Mouse (Mus musculus) forebrain, embryonic 11.5 days (tissue): ENCODE data around the gene Tmem204. TPM values are rescaled to one million over a fixed set of nuclear protein-coding genes. Genes with fewer than 3 reads are reported as not detected.

ENCODE experiments used
- ATAC-seq: fragments of 200-750 bp; cut with Nextera tagmentation; replicated peaks from 2 replicates; pipeline ENCODE4 v1.8.0; 2017; ENCODE audit warnings: moderate TSS enrichment; ENCODE audit not compliant: low FRiP score
- DNase-seq: peaks from one replicate; pipeline ENCODE4 v3.0.0-alpha.2; 2017; ENCODE audit warnings: low spot score
- H3K27ac ChIP-seq: fragments of 300-500 bp; sonication (generic); 2 replicates; pipeline ENCODE4 v1.5.1; 2014; ENCODE audit warnings: low read depth, low read length
- H3K27me3 ChIP-seq: fragments of 300-500 bp; sonication (generic); 2 replicates; pipeline ENCODE4 v1.6.1; 2014; ENCODE audit warnings: mild to moderate bottlenecking, low read length, mixed read lengths; ENCODE audit not compliant: control insufficient read depth, insufficient read depth
- H3K36me3 ChIP-seq: fragments of 300-500 bp; sonication (generic); 2 replicates; pipeline ENCODE4 v1.6.1; 2014; ENCODE audit warnings: mild to moderate bottlenecking, low read length, moderate library complexity, mixed read lengths; ENCODE audit not compliant: control insufficient read depth, insufficient read depth
- H3K4me1 ChIP-seq: fragments of 300-500 bp; sonication (generic); replicated peaks from 2 replicates; pipeline ENCODE4 v1.6.1; 2014; ENCODE audit warnings: low read length, mixed read lengths; ENCODE audit not compliant: control insufficient read depth, insufficient read depth
- H3K4me2 ChIP-seq: fragments of 300-500 bp; sonication (generic); 2 replicates; pipeline ENCODE4 v1.6.1; 2014; ENCODE audit warnings: low read depth, mild to moderate bottlenecking, low read length, moderate library complexity, mixed read lengths; ENCODE audit not compliant: severe bottlenecking
- H3K4me3 ChIP-seq: fragments of 300-500 bp; sonication (generic); 2 replicates; pipeline ENCODE4 v1.5.1; 2014; ENCODE audit warnings: low read depth, low read length
- H3K9ac ChIP-seq: fragments of 300-500 bp; sonication (generic); 2 replicates; pipeline ENCODE4 v1.6.1; 2014; ENCODE audit warnings: low read length
- H3K9me3 ChIP-seq: fragments of 300-500 bp; sonication (generic); 2 replicates; pipeline ENCODE4 v1.6.1; 2016; ENCODE audit warnings: low read length, mixed read lengths; ENCODE audit not compliant: control insufficient read depth
- WGBS: fragments of 180-500 bp; shearing (Covaris S2); extraction: QIAGEN DNeasy Blood & Tissue Kit; methylation state at CpG from one replicate; pipeline ENCODE4 v1.1.7; 2014; 5-methylcytosine and 5-hydroxymethylcytosine counted together
- polyA plus RNA-seq: library from polyadenylated mRNA; unstranded; fragments of >200 nt; fragmentation: Nextera tagmentation; extraction: Ambion mirVana; gene quantifications from 2 replicates; pipeline ENCODE4 v1.2.1, GENCODE M21; 2014

Gene Tmem204
- polyA plus RNA-seq, 1 experiment from 2014 or later: 9.8 TPM

GRCm38 (mm10) chr17:25015655-25016291, 67.6 kb downstream of the Tmem204 start, which contains the start of the genes Cramp1l and Ift140:
TSS of gene Cramp1l (minus strand) at chr17:25015788.
TSS of gene Ift140 (plus strand) at chr17:25016085.
- under 1% methylated on average over 62 of the region's 62 CpGs for WGBS

GRCm38 (mm10) chr17:25014841-25015570, 68.4 kb downstream of the Tmem204 start:
- peak overlapping the region; percentile 93 for H3K4me2 ChIP-seq
- peak overlapping the region; percentile 62 for H3K27ac ChIP-seq
- H3K9ac ChIP-seq: peak overlapping the region; percentile 98
- ATAC-seq (peak; percentile 9; the same call in 1 of the 2 replicates), DNase-seq (peak; percentile 73)
- H3K9me3 ChIP-seq: no peaks in the 10 kb centered on the region
- H3K36me3 ChIP-seq: peaks cover 4% of the 10 kb centered on the region; the same call in 1 of the 2 replicates
- under 1% methylated on average over 39 of the region's 39 CpGs for WGBS
- H3K4me1 ChIP-seq: peaks cover 4% of the 10 kb centered on the region; the same call in 1 of the 2 replicates
- peak overlapping the region; percentile 99 for H3K4me3 ChIP-seq
- no peaks in the 10 kb centered on the region for H3K27me3 ChIP-seq

More at GRCm38 (mm10) chr17:25015655-25016291, 67.6 kb downstream of the Tmem204 start, which contains the start of the genes Cramp1l and Ift140:
- H3K36me3 ChIP-seq: 0 out of 2 replicates have a peak, but pooled peaks cover 4% of the 10 kb centered on the region
- peak within 1 kb of the TSS; percentile 98 for H3K9ac ChIP-seq
- peak within 1 kb of the TSS; percentile 69 for H3K27ac ChIP-seq
- H3K4me2 ChIP-seq: peak within 1 kb of the TSS; percentile 93
- H3K9me3 ChIP-seq: no peaks in the 10 kb centered on the region
- H3K4me3 ChIP-seq: peak within 1 kb of the TSS; percentile 99
- DNase-seq: peak; percentile 100
- H3K27me3 ChIP-seq: no peaks in the 10 kb centered on the region
- peak; percentile 97 for ATAC-seq
- H3K4me1 ChIP-seq: peaks cover 4% of the 10 kb centered on the region; the same call in 1 of the 2 replicates

- Histone ChIP-seq H3K36me3 (peaks cover 7% of the 10 kb centered on the region), H3K4me3 (peak overlapping the region; percentile 99), H3K9ac (peak overlapping the region; percentile 98), H3K4me2 (peak overlapping the region; percentile 93), H3K27me3 (no peaks in the 10 kb centered on the region), H3K27ac (peak overlapping the region; percentile 73), H3K9me3 (no peaks in the 10 kb centered on the region), H3K4me1 (peaks cover 4% of the 10 kb centered on the region; the same call in 1 of the 2 replicates)
- ATAC-seq: 0 out of 2 replicates have a peak, but pooled peaks have one; percentile 7
- DNase-seq: peak; percentile 79
- WGBS: under 1% methylated on average over 80 of the region's 81 CpGs
These were observed 69.5 kb downstream of the Tmem204 start for GRCm38 (mm10) chr17:25013606-25014501.

Other genes starting within 250 kb of the Tmem204 start
- gene Hagh, start 243.4 kb downstream of the Tmem204 start, polyA plus RNA-seq: 25.4 and 26.7 TPM in 2 replicates
- gene Fahd1, start 233.2 kb downstream of the Tmem204 start, polyA plus RNA-seq: 18.2 and 19.3 TPM in 2 replicates
- gene Igfals, start 217.6 kb downstream of the Tmem204 start, polyA plus RNA-seq: not detected in 2 replicates
- 71.9 and 82.0 TPM in 2 replicates for gene Nubp2, start 197.2 kb downstream of the Tmem204 start, polyA plus RNA-seq
- 44.7 and 47.3 TPM in 2 replicates for gene Spsb3, start 196.9 kb downstream of the Tmem204 start, polyA plus RNA-seq
- 29.1 and 31.2 TPM in 2 replicates for gene Eme2, start 188.5 kb downstream of the Tmem204 start, polyA plus RNA-seq
- 76.9 and 81.8 TPM in 2 replicates for gene Mrps34, start 188.5 kb downstream of the Tmem204 start, polyA plus RNA-seq
- gene Nme3, start 187.1 kb downstream of the Tmem204 start, polyA plus RNA-seq: 47.8 and 60.8 TPM in 2 replicates
- 51.3 and 56.8 TPM in 2 replicates for gene Mapk8ip3, start 146.6 kb downstream of the Tmem204 start, polyA plus RNA-seq
- gene Jpt2, start 122.9 kb downstream of the Tmem204 start, polyA plus RNA-seq: 314 and 323 TPM in 2 replicates
- 14.3 and 14.7 TPM in 2 replicates for gene Cramp1l, start 67.8 kb downstream of the Tmem204 start, polyA plus RNA-seq
- 29.0 and 29.2 TPM in 2 replicates for gene Ift140, start 67.5 kb downstream of the Tmem204 start, polyA plus RNA-seq
- 41.2 and 45.4 TPM in 2 replicates for gene Telo2, start 32.4 kb upstream of the Tmem204 start, polyA plus RNA-seq
- 0.12 TPM in 1 of 2 replicates, not detected in the other for gene Ptx4, start 37.2 kb upstream of the Tmem204 start, polyA plus RNA-seq
- 24.2 and 25.4 TPM in 2 replicates for gene Clcn7, start 49.8 kb upstream of the Tmem204 start, polyA plus RNA-seq
- gene Ccdc154, start 78.9 kb upstream of the Tmem204 start, polyA plus RNA-seq: 0.08 TPM in 1 of 2 replicates, not detected in the other
- not detected in 2 replicates for gene Gm38655, start 91.9 kb upstream of the Tmem204 start, polyA plus RNA-seq
- gene BC003965, start 101.0 kb upstream of the Tmem204 start, polyA plus RNA-seq: 33.3 and 35.4 TPM in 2 replicates
- 6.5 and 7.1 TPM in 2 replicates for gene Unkl, start 104.8 kb upstream of the Tmem204 start, polyA plus RNA-seq
- 51.3 and 56.3 TPM in 2 replicates for gene Gnptg, start 156.5 kb upstream of the Tmem204 start, polyA plus RNA-seq
- gene Tsr3, start 156.6 kb upstream of the Tmem204 start, polyA plus RNA-seq: 63.4 and 66.7 TPM in 2 replicates
- gene Baiap3, start 172.8 kb upstream of the Tmem204 start, polyA plus RNA-seq: 1.2 and 1.7 TPM in 2 replicates
- gene Ube2i, start 191.0 kb upstream of the Tmem204 start, polyA plus RNA-seq: 837 and 868 TPM in 2 replicates
- gene Prss34, start 214.8 kb upstream of the Tmem204 start, polyA plus RNA-seq: not detected in 2 replicates
- gene Prss28, start 225.1 kb upstream of the Tmem204 start, polyA plus RNA-seq: not detected in 2 replicates
- gene Prss29, start 235.1 kb upstream of the Tmem204 start, polyA plus RNA-seq: not detected in 2 replicates